Mouse (Mus musculus) erythroblast, embryonic 14.5 days (primary cell): ENCODE results near the gene Sema4a.

Experiments
- GATA1 ChIP-seq: IDR thresholded peaks from 2 replicates; pipeline ENCODE4 v1.6.1; 2012; ENCODE audit warnings: low read length, inconsistent platforms, mixed read lengths
- TAL1 ChIP-seq: IDR thresholded peaks from 3 replicates; pipeline ENCODE4 v1.6.1; 2012; ENCODE audit warnings: low read length, inconsistent platforms, mixed read lengths

GRCm38 (mm10) chr3:88476403-88476802 is 15.4 kb upstream of the Sema4a start:
- TF ChIP-seq TAL1 (no peak), GATA1 (no peak)
